Mouse (Mus musculus): ENCODE measurements at regions not wholly inside any gene's neighbourhood (a gene's known extent, or its start where the extent isn't known, plus 50 kb on each side); places are given as distances from the start of the nearest gene placed in this dataset.

- H3K27me3 ChIP-seq, result no peaks in the 10 kb centered on the region
- H3K9ac ChIP-seq, result no peak overlapping the region
- no peak for ATAC-seq
- 74% methylated on average over 1 of the region's 1 CpGs for WGBS
- H3K27ac ChIP-seq, result no peak overlapping the region
- no peaks in the 10 kb centered on the region for H3K9me3 ChIP-seq (replicated peaks)
- no peaks in the 10 kb centered on the region for H3K4me1 ChIP-seq
- H3K36me3 ChIP-seq (ENCODE audit: poor library complexity, severe bottlenecking), result no peaks in the 10 kb centered on the region
- H3K4me2 ChIP-seq, result no peak overlapping the region
- H3K4me3 ChIP-seq, result no peak overlapping the region
These were observed 309.9 kb upstream of the Megf9 start for GRCm38 (mm10) chr4:70844742-70845141.

- H3K27me3 ChIP-seq, result peaks cover 13% of the 10 kb centered on the region
- no peak overlapping the region for H3K4me2 ChIP-seq
- H3K4me1 ChIP-seq, result peaks cover 11% of the 10 kb centered on the region; the same call in 1 of the 2 replicates
- H3K9me3 ChIP-seq (replicated peaks), result no peaks in the 10 kb centered on the region; the same call in 1 of the 2 replicates
- H3K36me3 ChIP-seq (ENCODE audit: poor library complexity, severe bottlenecking), result no peaks in the 10 kb centered on the region
- peak; percentile 94 for ATAC-seq
- H3K9ac ChIP-seq, result no peak overlapping the region
- 30% methylated on average over 2 of the region's 2 CpGs for whole genome bisulfite sequencing
- no peak overlapping the region for H3K4me3 ChIP-seq
- H3K27ac ChIP-seq, result no peak overlapping the region
These were observed 276.1 kb upstream of the Megf9 start for GRCm38 (mm10) chr4:70810956-70811316.

- peaks cover 15% of the 10 kb centered on the region for H3K27me3 ChIP-seq
- peaks cover 11% of the 10 kb centered on the region; the same call in 1 of the 2 replicates for H3K4me1 ChIP-seq
- H3K9ac ChIP-seq, result no peak overlapping the region
- no peak overlapping the region for H3K4me3 ChIP-seq
- no peak overlapping the region for H3K4me2 ChIP-seq
- no peaks in the 10 kb centered on the region; the same call in 1 of the 2 replicates for H3K9me3 ChIP-seq (replicated peaks)
- peak; percentile 89 for ATAC-seq
- H3K27ac ChIP-seq, result no peak overlapping the region
- no peaks in the 10 kb centered on the region for H3K36me3 ChIP-seq (ENCODE audit: poor library complexity, severe bottlenecking)
These were observed 275.6 kb upstream of the Megf9 start for GRCm38 (mm10) chr4:70810311-70810955.

GRCm38 (mm10) chr4:70804925-70805342, 270.1 kb upstream of the Megf9 start:
- no peaks in the 10 kb centered on the region for H3K36me3 ChIP-seq (ENCODE audit: poor library complexity, severe bottlenecking)
- H3K9me3 ChIP-seq (replicated peaks), result no peaks in the 10 kb centered on the region
- H3K27ac ChIP-seq, result no peak overlapping the region
- H3K4me1 ChIP-seq, result no peaks in the 10 kb centered on the region
- no peak overlapping the region for H3K9ac ChIP-seq
- H3K4me3 ChIP-seq, result no peak overlapping the region
- H3K4me2 ChIP-seq, result no peak overlapping the region
- peaks cover 11% of the 10 kb centered on the region for H3K27me3 ChIP-seq
- peak; percentile 80; the same call in 1 of the 2 replicates for ATAC-seq
- 82% methylated on average over 3 of the region's 3 CpGs for WGBS

- Histone ChIP-seq H3K4me2 (no peak overlapping the region), H3K9ac (no peak overlapping the region), H3K9me3 (replicated peaks) (no peaks in the 10 kb centered on the region), H3K4me1 (no peaks in the 10 kb centered on the region), H3K4me3 (no peak overlapping the region), H3K27me3 (no peaks in the 10 kb centered on the region), H3K27ac (no peak overlapping the region), H3K36me3 (ENCODE audit: poor library complexity, severe bottlenecking) (no peaks in the 10 kb centered on the region)
- WGBS, result 69% methylated on average over 1 of the region's 1 CpGs
- ATAC-seq, result no peak
These were observed 263.7 kb upstream of the Megf9 start for GRCm38 (mm10) chr4:70798483-70798882.

GRCm38 (mm10) chr4:70797935-70798334, 263.1 kb upstream of the Megf9 start:
- Histone ChIP-seq H3K9me3 (replicated peaks) (no peaks in the 10 kb centered on the region), H3K4me2 (no peak overlapping the region), H3K36me3 (ENCODE audit: poor library complexity, severe bottlenecking) (no peaks in the 10 kb centered on the region), H3K27me3 (no peaks in the 10 kb centered on the region), H3K27ac (no peak overlapping the region), H3K9ac (no peak overlapping the region), H3K4me3 (no peak overlapping the region), H3K4me1 (no peaks in the 10 kb centered on the region)
- ATAC-seq, result no peak
- 87% methylated on average over 3 of the region's 3 CpGs for WGBS

- Histone ChIP-seq H3K4me2 (no peak overlapping the region), H3K9me3 (replicated peaks) (no peaks in the 10 kb centered on the region), H3K4me3 (no peak overlapping the region), H3K36me3 (ENCODE audit: poor library complexity, severe bottlenecking) (no peaks in the 10 kb centered on the region), H3K9ac (no peak overlapping the region), H3K27ac (no peak overlapping the region), H3K4me1 (no peaks in the 10 kb centered on the region), H3K27me3 (no peaks in the 10 kb centered on the region)
- 55% methylated on average over 2 of the region's 2 CpGs for WGBS
- no peak for ATAC-seq
These were observed 248.7 kb upstream of the Megf9 start for GRCm38 (mm10) chr4:70783487-70783886.

GRCm38 (mm10) chr4:70781591-70781990, 246.8 kb upstream of the Megf9 start:
- Histone ChIP-seq H3K27ac (no peak overlapping the region), H3K4me2 (no peak overlapping the region), H3K4me1 (no peaks in the 10 kb centered on the region), H3K9ac (no peak overlapping the region), H3K27me3 (no peaks in the 10 kb centered on the region), H3K36me3 (ENCODE audit: poor library complexity, severe bottlenecking) (no peaks in the 10 kb centered on the region), H3K4me3 (no peak overlapping the region), H3K9me3 (replicated peaks) (no peaks in the 10 kb centered on the region)
- 69% methylated on average over 2 of the region's 2 CpGs for WGBS
- ATAC-seq, result no peak

GRCm38 (mm10) chr4:70776273-70776672, 241.5 kb upstream of the Megf9 start:
- 80% methylated on average over 1 of the region's 1 CpGs for WGBS
- Histone ChIP-seq H3K4me3 (no peak overlapping the region), H3K27ac (no peak overlapping the region), H3K9ac (no peak overlapping the region), H3K4me2 (no peak overlapping the region), H3K4me1 (no peaks in the 10 kb centered on the region), H3K9me3 (replicated peaks) (no peaks in the 10 kb centered on the region), H3K27me3 (no peaks in the 10 kb centered on the region), H3K36me3 (ENCODE audit: poor library complexity, severe bottlenecking) (no peaks in the 10 kb centered on the region)
- ATAC-seq, result no peak

GRCm38 (mm10) chr4:70743425-70743824, 208.6 kb upstream of the Megf9 start:
- peak; percentile 91 for ATAC-seq
- H3K9ac ChIP-seq, result no peak overlapping the region
- 79% methylated on average over 1 of the region's 1 CpGs for WGBS
- H3K4me2 ChIP-seq, result no peak overlapping the region
- H3K27me3 ChIP-seq, result no peaks in the 10 kb centered on the region
- H3K9me3 ChIP-seq (replicated peaks), result no peaks in the 10 kb centered on the region
- H3K4me3 ChIP-seq, result no peak overlapping the region
- H3K27ac ChIP-seq, result no peak overlapping the region
- H3K4me1 ChIP-seq, result peaks cover 17% of the 10 kb centered on the region; the same call in 1 of the 2 replicates
- no peaks in the 10 kb centered on the region for H3K36me3 ChIP-seq (ENCODE audit: poor library complexity, severe bottlenecking)

GRCm38 (mm10) chr4:70742002-70742401, 207.2 kb upstream of the Megf9 start:
- Histone ChIP-seq H3K36me3 (ENCODE audit: poor library complexity, severe bottlenecking) (no peaks in the 10 kb centered on the region), H3K4me1 (peaks cover 17% of the 10 kb centered on the region; the same call in 1 of the 2 replicates), H3K27me3 (no peaks in the 10 kb centered on the region), H3K4me3 (no peak overlapping the region), H3K9me3 (replicated peaks) (no peaks in the 10 kb centered on the region), H3K27ac (no peak overlapping the region), H3K4me2 (no peak overlapping the region), H3K9ac (no peak overlapping the region)
- no peak for ATAC-seq
- 59% methylated on average over 1 of the region's 1 CpGs for WGBS

- H3K9me3 ChIP-seq (replicated peaks), result no peaks in the 10 kb centered on the region
- 3% methylated on average over 4 of the region's 4 CpGs for WGBS
- peaks cover 17% of the 10 kb centered on the region; the same call in 1 of the 2 replicates for H3K4me1 ChIP-seq
- H3K27ac ChIP-seq, result no peak overlapping the region
- H3K4me3 ChIP-seq, result no peak overlapping the region
- no peak overlapping the region for H3K4me2 ChIP-seq
- no peaks in the 10 kb centered on the region for H3K27me3 ChIP-seq
- no peaks in the 10 kb centered on the region for H3K36me3 ChIP-seq (ENCODE audit: poor library complexity, severe bottlenecking)
- H3K9ac ChIP-seq, result no peak overlapping the region
- no peak for ATAC-seq
These were observed 206.3 kb upstream of the Megf9 start for GRCm38 (mm10) chr4:70741121-70741520.

- WGBS, result 77% methylated on average over 2 of the region's 2 CpGs
- no peak for ATAC-seq
- Histone ChIP-seq H3K9ac (no peak overlapping the region), H3K4me2 (no peak overlapping the region), H3K9me3 (replicated peaks) (no peaks in the 10 kb centered on the region), H3K4me1 (no peaks in the 10 kb centered on the region), H3K4me3 (no peak overlapping the region), H3K36me3 (ENCODE audit: poor library complexity, severe bottlenecking) (no peaks in the 10 kb centered on the region), H3K27ac (no peak overlapping the region), H3K27me3 (no peaks in the 10 kb centered on the region)
These were observed 174.4 kb upstream of the Megf9 start for GRCm38 (mm10) chr4:70709126-70709689.
